Mouse (Mus musculus): ENCODE results near the gene Hoxa10. TPM values are rescaled to one million over a fixed set of nuclear protein-coding genes. Genes with fewer than 3 reads are reported as not detected.

Hoxa10 gene
- polyA plus RNA-seq, 1 experiment from 2014 or later = not detected

DNA sequence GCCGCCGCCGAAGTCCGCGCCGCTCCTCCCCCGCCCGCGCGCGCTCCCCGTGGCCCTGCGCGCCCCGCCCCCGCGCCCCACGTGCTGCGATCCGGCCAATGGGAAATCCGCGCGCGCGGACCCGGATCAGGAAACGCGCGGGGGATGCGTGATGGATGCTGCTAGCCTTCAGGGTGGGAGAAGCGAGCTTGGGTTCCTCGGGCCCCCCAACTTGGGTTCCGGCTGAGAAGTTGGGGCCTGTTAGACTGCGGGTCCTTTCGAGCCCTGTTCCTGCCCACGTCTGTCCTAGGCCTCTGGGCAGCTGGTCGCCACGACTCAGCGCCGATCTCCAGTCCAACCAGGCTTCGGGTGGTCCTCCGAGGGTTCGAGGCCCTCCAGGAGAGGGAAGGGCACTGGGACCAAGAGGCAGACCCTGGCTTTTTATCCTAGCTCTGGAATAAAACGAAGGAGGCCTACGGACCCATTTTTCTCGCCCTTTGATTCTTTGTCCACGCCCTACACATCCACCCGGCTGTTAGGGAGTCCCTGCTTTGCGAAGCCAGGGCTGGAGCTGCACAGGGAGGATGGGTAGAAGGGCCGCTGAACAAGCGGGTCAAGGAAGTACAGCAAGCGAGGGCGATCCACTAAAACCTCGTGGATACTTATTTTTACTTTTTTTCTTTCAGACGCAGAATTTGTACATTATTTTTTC, 48.6 kb downstream of the Hoxa10 start:
- Histone ChIP-seq H3K4me2 (replicated peaks; ENCODE audit: low read depth, low read length) (peak overlapping the region; percentile 62), H3K9me3 (ENCODE audit: control insufficient read depth, low read length) (no peaks in the 10 kb centered on the region), H3K4me3 (ENCODE audit: low read depth, low read length) (peak overlapping the region; percentile 49), H3K4me1 (replicated peaks; ENCODE audit: control insufficient read depth, insufficient read depth, low read length) (peaks cover 2% of the 10 kb centered on the region; the same call in 1 of the 2 replicates), H3K36me3 (ENCODE audit: control insufficient read depth, insufficient read depth, low read length) (no peaks in the 10 kb centered on the region), H3K27ac (ENCODE audit: low read depth, low read length) (peak overlapping the region; percentile 86), H3K27me3 (ENCODE audit: control insufficient read depth, insufficient read depth, low read length) (peaks cover 73% of the 10 kb centered on the region), H3K9ac (ENCODE audit: low read depth, low read length) (peak overlapping the region; percentile 75)
- 1% methylated on average over 25 of the region's 55 CpGs for WGBS
- ATAC-seq (ENCODE audit: low FRiP score) (peak; percentile 68), DNase-seq (ENCODE audit: low spot score) (peak; percentile 91)

DNA sequence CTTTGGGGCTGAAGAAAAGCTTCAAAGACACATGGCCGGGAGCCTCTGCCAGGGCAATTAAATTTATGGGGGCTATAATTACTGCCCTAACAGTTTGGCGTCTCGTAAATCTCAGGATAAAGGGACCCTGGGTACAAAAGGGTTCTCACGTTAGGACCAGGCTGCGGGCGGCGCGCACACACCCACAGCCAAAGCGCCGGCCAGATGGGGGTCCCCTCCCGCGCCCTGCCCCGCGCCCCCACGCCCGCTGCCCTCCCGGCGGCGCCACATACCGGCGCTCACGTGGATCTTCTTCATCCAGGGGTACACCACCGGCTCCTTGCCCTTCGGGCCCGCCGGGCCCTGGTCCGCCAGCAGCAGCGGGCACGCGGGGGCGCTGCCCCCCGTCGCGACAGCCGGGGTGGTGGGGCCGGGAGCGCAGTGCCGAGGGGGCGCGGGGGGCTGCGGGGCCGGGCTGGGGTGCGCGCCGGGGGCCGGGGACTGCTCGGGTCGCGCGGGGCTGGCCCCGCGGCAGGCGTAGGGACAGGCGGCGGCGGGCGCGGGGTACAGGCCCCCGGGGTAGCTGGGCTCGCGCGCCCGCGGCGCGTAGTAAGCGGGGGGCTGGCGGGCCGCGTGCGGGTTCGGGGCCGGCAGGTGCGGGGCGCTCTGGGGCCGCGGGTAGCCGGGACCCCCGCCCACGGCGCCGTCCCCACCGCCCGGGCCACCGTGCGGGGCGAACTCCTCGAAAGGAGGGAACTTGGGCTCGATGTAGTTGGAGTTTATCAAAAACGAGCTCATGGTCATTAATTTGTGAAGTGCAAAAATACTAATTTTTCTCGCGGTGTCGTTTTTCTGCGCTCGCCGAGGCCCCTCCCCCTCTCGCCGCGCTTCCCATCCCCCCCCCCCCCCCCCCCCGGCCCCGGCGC, 49.5 kb downstream of the Hoxa10 start, which contains the start of gene Hoxa4:
Hoxa4 (minus strand) TSS at position 848 of the 905 bp plus-strand sequence.
- Histone ChIP-seq H3K9ac (ENCODE audit: low read depth, low read length) (peak within 1 kb of the TSS; percentile 85), H3K9me3 (ENCODE audit: control insufficient read depth, low read length) (no peaks in the 10 kb centered on the region), H3K36me3 (ENCODE audit: control insufficient read depth, insufficient read depth, low read length) (no peaks in the 10 kb centered on the region), H3K27ac (ENCODE audit: low read depth, low read length) (peak within 1 kb of the TSS; percentile 95), H3K4me1 (replicated peaks; ENCODE audit: control insufficient read depth, insufficient read depth, low read length) (peaks cover 2% of the 10 kb centered on the region; the same call in 1 of the 2 replicates), H3K4me2 (replicated peaks; ENCODE audit: low read depth, low read length) (peak within 1 kb of the TSS; percentile 62), H3K4me3 (ENCODE audit: low read depth, low read length) (peak within 1 kb of the TSS; percentile 49), H3K27me3 (ENCODE audit: control insufficient read depth, insufficient read depth, low read length) (peaks cover 75% of the 10 kb centered on the region)
- under 1% methylated on average over 58 of the region's 102 CpGs for WGBS
- peak; percentile 62 for DNase-seq (ENCODE audit: low spot score)
- ATAC-seq (ENCODE audit: low FRiP score) = peak; percentile 54

DNA sequence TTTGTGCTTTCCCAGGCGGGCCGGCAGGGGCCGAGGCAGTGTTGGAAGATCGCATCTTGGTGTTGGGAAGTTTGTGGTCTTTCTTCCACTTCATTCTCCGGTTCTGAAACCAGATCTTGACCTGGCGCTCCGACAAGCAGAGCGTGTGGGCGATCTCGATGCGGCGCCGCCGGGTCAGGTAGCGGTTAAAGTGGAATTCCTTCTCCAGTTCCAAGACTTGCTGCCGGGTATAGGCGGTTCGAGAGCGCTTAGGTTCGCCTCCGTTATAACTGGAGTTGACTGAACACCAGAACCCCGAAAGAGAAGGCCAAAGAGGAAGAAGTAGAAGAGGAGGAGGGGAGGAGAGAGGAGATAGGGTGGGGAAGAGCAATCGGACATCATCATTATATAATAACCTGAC, 50.2 kb downstream of the Hoxa10 start:
- peak overlapping the region; percentile 95 for H3K27ac ChIP-seq (ENCODE audit: low read depth, low read length)
- no peaks in the 10 kb centered on the region for H3K9me3 ChIP-seq (ENCODE audit: control insufficient read depth, low read length)
- H3K36me3 ChIP-seq (ENCODE audit: control insufficient read depth, insufficient read depth, low read length) = no peaks in the 10 kb centered on the region
- H3K4me2 ChIP-seq (replicated peaks; ENCODE audit: low read depth, low read length) = peak overlapping the region; percentile 62
- peak overlapping the region; percentile 85 for H3K9ac ChIP-seq (ENCODE audit: low read depth, low read length)
- H3K4me3 ChIP-seq (ENCODE audit: low read depth, low read length) = peak overlapping the region; percentile 49
- WGBS = under 1% methylated on average over 23 of the region's 23 CpGs
- DNase-seq (ENCODE audit: low spot score) (peak; percentile 64), ATAC-seq (ENCODE audit: low FRiP score) (no peak)
- peaks cover 80% of the 10 kb centered on the region for H3K27me3 ChIP-seq (ENCODE audit: control insufficient read depth, insufficient read depth, low read length)
- H3K4me1 ChIP-seq (replicated peaks; ENCODE audit: control insufficient read depth, insufficient read depth, low read length) = peaks cover 2% of the 10 kb centered on the region; the same call in 1 of the 2 replicates

DNA sequence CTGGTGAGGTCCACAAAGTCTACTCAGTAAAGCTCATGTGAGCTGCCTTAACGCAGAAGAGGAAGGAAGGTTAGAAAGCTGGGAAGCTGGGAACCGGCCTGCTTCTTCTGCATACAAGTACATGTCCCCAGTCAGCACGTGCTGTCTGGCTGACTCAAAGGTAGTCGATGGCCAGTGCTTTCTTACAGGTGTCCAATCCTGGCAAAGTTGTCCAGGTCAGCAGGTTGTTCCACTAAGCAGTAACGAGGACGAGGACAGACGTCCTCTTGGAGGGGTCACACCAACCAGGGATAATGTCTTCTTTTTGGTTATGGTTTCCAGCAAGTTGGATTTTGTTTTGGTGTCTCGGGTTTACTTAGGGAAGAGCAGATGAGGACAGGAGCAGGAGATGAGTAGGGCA, 50.7 kb downstream of the Hoxa10 start:
- no peak for ATAC-seq (ENCODE audit: low FRiP score)
- no peaks in the 10 kb centered on the region for H3K9me3 ChIP-seq (ENCODE audit: control insufficient read depth, low read length)

DNA sequence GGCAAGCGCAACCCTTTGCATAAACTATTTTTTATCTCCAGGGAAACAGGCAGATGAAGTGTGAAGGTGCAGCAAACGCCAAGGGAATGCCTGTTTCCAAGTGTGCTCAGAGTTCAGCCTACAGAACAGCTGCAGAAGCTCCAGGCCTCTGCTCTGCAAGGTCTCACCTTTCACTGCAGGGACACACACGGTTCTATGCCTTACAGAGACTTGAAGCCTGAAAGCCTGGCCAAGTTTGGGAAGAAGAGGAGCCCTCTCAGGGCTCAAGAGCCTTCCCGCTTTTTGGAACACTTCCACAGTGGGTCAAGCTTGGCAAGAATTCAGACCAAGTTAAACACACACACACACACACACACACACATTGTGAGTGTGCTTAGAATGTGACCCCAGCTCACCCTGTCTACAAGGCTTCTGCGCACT, 51.5 kb downstream of the Hoxa10 start:
- no peak for DNase-seq (ENCODE audit: low spot score)
- ATAC-seq (ENCODE audit: low FRiP score) = no peak
- Histone ChIP-seq H3K4me3 (ENCODE audit: low read depth, low read length) (peak overlapping the region; percentile 49), H3K36me3 (ENCODE audit: control insufficient read depth, insufficient read depth, low read length) (no peaks in the 10 kb centered on the region), H3K27ac (ENCODE audit: low read depth, low read length) (peak overlapping the region; percentile 95), H3K9me3 (ENCODE audit: control insufficient read depth, low read length) (no peaks in the 10 kb centered on the region), H3K4me2 (replicated peaks; ENCODE audit: low read depth, low read length) (peak overlapping the region; percentile 62), H3K27me3 (ENCODE audit: control insufficient read depth, insufficient read depth, low read length) (peaks cover 79% of the 10 kb centered on the region), H3K9ac (ENCODE audit: low read depth, low read length) (peak overlapping the region; percentile 85), H3K4me1 (replicated peaks; ENCODE audit: control insufficient read depth, insufficient read depth, low read length) (peaks cover 4% of the 10 kb centered on the region)
- WGBS = 9% methylated on average over 5 of the region's 5 CpGs

More for the DNA sequence above, 50.7 kb downstream of the Hoxa10 start:
- Histone ChIP-seq H3K36me3 (ENCODE audit: control insufficient read depth, insufficient read depth, low read length) (no peaks in the 10 kb centered on the region), H3K27ac (ENCODE audit: low read depth, low read length) (peak overlapping the region; percentile 95), H3K4me2 (replicated peaks; ENCODE audit: low read depth, low read length) (peak overlapping the region; percentile 62), H3K4me3 (ENCODE audit: low read depth, low read length) (peak overlapping the region; percentile 49), H3K27me3 (ENCODE audit: control insufficient read depth, insufficient read depth, low read length) (peaks cover 79% of the 10 kb centered on the region), H3K4me1 (replicated peaks; ENCODE audit: control insufficient read depth, insufficient read depth, low read length) (peaks cover 2% of the 10 kb centered on the region; the same call in 1 of the 2 replicates), H3K9ac (ENCODE audit: low read depth, low read length) (peak overlapping the region; percentile 85)
- no peak for DNase-seq (ENCODE audit: low spot score)
- 9% methylated on average over 8 of the region's 8 CpGs for WGBS

DNA sequence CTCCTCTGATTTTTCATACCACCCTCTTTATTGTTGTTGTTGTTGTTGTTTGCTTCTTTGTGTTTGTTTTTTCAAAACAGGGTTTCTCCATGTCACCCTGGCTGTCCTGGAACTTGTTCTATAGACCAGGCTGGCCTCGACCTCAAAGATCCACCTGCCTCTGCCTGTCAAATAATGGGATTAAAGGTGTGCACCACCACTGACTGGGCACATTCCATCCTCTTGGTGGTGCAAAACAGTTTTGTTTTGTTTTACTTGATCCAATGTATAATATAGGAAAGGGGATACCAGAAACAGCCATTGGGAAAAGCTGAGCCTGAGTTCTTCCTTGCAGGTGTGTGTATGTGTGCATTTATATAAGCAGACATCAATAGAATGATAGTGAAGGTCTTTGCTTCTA, 54.2 kb downstream of the Hoxa10 start:
- Histone ChIP-seq H3K27ac (ENCODE audit: low read depth, low read length) (0 out of 2 replicates have a peak overlapping the region, but pooled peaks have one; percentile 54), H3K9me3 (ENCODE audit: control insufficient read depth, low read length) (no peaks in the 10 kb centered on the region), H3K9ac (ENCODE audit: low read depth, low read length) (no peak overlapping the region), H3K4me3 (ENCODE audit: low read depth, low read length) (no peak overlapping the region), H3K4me1 (replicated peaks; ENCODE audit: control insufficient read depth, insufficient read depth, low read length) (peaks cover 4% of the 10 kb centered on the region), H3K36me3 (ENCODE audit: control insufficient read depth, insufficient read depth, low read length) (no peaks in the 10 kb centered on the region), H3K4me2 (replicated peaks; ENCODE audit: low read depth, low read length) (no peak overlapping the region), H3K27me3 (ENCODE audit: control insufficient read depth, insufficient read depth, low read length) (peaks cover 84% of the 10 kb centered on the region)
- ATAC-seq (ENCODE audit: low FRiP score) = no peak
- WGBS = 14% methylated on average over 1 of the region's 1 CpGs
- DNase-seq (ENCODE audit: low spot score) = no peak

DNA sequence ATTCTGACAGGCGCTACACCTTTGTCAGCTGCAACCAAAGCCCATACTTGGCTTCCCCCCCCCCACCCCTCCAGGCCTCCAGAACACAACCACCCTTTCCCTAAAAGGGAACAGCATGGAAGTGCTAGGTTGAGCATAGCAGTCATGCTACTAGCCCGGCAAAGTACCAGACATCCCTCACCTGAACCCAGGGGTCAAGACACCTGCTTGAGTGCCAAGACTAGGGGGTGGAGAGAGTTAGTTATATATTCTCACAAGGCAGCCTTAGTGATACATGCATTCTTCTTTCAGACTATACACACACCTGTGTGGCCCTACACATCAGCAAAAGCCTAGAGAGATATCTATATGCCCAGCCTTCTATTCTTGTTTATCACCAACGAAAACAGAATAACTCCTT, 54.8 kb downstream of the Hoxa10 start:
- Histone ChIP-seq H3K27ac (ENCODE audit: low read depth, low read length) (peak overlapping the region; percentile 84; the same call in 1 of the 2 replicates), H3K27me3 (ENCODE audit: control insufficient read depth, insufficient read depth, low read length) (peaks cover 85% of the 10 kb centered on the region), H3K9ac (ENCODE audit: low read depth, low read length) (no peak overlapping the region), H3K36me3 (ENCODE audit: control insufficient read depth, insufficient read depth, low read length) (no peaks in the 10 kb centered on the region), H3K9me3 (ENCODE audit: control insufficient read depth, low read length) (no peaks in the 10 kb centered on the region), H3K4me2 (replicated peaks; ENCODE audit: low read depth, low read length) (peak overlapping the region; percentile 32), H3K4me3 (ENCODE audit: low read depth, low read length) (no peak overlapping the region; the same call in 1 of the 2 replicates), H3K4me1 (replicated peaks; ENCODE audit: control insufficient read depth, insufficient read depth, low read length) (peaks cover 2% of the 10 kb centered on the region; the same call in 1 of the 2 replicates)
- 15% methylated on average over 3 of the region's 3 CpGs for WGBS
- DNase-seq (ENCODE audit: low spot score) (no peak), ATAC-seq (ENCODE audit: low FRiP score) (no peak)

DNA sequence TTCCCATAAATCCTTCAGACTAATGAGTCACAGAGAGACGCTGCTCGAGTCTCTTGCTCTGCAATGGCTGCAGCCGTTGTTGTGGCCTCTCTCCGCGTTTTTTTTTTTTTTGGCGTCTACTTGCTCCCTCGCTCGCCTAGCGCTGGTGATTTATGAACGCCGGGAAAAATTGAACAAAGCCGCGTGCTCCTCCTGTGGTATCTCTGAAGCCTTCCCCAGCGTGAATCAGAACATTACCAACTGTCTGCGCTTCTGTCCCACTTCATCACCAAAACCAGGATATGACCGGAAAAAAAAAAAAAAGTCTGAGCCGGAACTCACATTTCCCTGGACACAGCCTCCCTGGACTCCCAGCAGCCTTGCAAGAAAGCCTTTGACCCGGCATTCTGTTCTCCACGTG, 55.4 kb downstream of the Hoxa10 start:
- WGBS = under 1% methylated on average over 19 of the region's 19 CpGs
- H3K4me1 ChIP-seq (replicated peaks; ENCODE audit: control insufficient read depth, insufficient read depth, low read length) = peaks cover 2% of the 10 kb centered on the region; the same call in 1 of the 2 replicates

More for the DNA sequence above, 55.4 kb downstream of the Hoxa10 start:
- Histone ChIP-seq H3K9ac (ENCODE audit: low read depth, low read length) (0 out of 2 replicates have a peak overlapping the region, but pooled peaks have one; percentile 4), H3K9me3 (ENCODE audit: control insufficient read depth, low read length) (no peaks in the 10 kb centered on the region), H3K27me3 (ENCODE audit: control insufficient read depth, insufficient read depth, low read length) (peaks cover 87% of the 10 kb centered on the region), H3K4me3 (ENCODE audit: low read depth, low read length) (no peak overlapping the region; the same call in 1 of the 2 replicates), H3K27ac (ENCODE audit: low read depth, low read length) (peak overlapping the region; percentile 84), H3K4me2 (replicated peaks; ENCODE audit: low read depth, low read length) (peak overlapping the region; percentile 40), H3K36me3 (ENCODE audit: control insufficient read depth, insufficient read depth, low read length) (no peaks in the 10 kb centered on the region)
- DNase-seq (ENCODE audit: low spot score) (no peak), ATAC-seq (ENCODE audit: low FRiP score) (no peak)
